Mouse (Mus musculus) erythroblast, embryonic 14.5 days (primary cell): ENCODE data around the gene Tex2. TPM values are rescaled to one million over a fixed set of nuclear protein-coding genes. Genes with fewer than 3 reads are reported as not detected.

Experiments
- H3K27me3 ChIP-seq: 2 replicates; pipeline ENCODE4 v1.6.1; 2012; ENCODE audit warnings: inconsistent platforms; ENCODE audit not compliant: control insufficient read depth
- H3K36me3 ChIP-seq: 2 replicates; pipeline ENCODE4 v1.6.1; 2012; ENCODE audit warnings: mild to moderate bottlenecking, inconsistent platforms; ENCODE audit not compliant: control insufficient read depth
- H3K4me1 ChIP-seq: 2 replicates; pipeline ENCODE4 v1.6.1; 2012; ENCODE audit warnings: inconsistent platforms; ENCODE audit not compliant: control insufficient read depth
- H3K4me3 ChIP-seq: replicated peaks from 2 replicates; pipeline ENCODE3; 2012; ENCODE audit warnings: moderate library complexity, mild to moderate bottlenecking, inconsistent platforms
- H3K9me3 ChIP-seq: 2 replicates; pipeline ENCODE4 v1.6.1; 2012; ENCODE audit warnings: low read length, inconsistent platforms, mixed read lengths; ENCODE audit not compliant: control insufficient read depth
- GATA1 ChIP-seq: IDR thresholded peaks from 2 replicates; pipeline ENCODE4 v1.6.1; 2012; ENCODE audit warnings: low read length, inconsistent platforms, mixed read lengths
- TAL1 ChIP-seq: IDR thresholded peaks from 3 replicates; pipeline ENCODE4 v1.6.1; 2012; ENCODE audit warnings: low read length, inconsistent platforms, mixed read lengths
- polyA plus RNA-seq: library from polyadenylated mRNA; stranded (reverse); fragments of >175 nt; gene quantifications from 2 replicates; pipeline ENCODE4 v1.2.3, GENCODE M21; 2012

Gene Tex2
- polyA plus RNA-seq, 1 experiment: 0.56 TPM

DNA sequence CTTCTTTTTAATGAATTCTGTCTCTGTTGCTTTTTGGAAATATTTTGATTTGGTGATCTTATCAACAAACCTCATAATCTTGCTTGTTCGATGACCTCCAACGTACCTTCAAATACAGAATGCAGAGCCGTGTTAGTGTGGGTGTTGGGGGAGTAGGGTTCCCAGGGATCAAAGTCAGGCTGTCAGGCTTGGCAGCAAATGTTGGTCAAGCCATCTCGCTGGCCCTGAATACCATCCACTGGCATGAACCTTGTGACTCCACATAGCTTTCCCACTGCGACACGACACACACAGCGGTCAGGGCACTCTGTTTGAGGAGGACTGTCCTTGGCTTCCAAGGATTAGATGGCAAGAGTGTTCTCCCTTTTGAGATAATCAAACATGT lies 101.2 kb downstream of the Tex2 start:
- Histone ChIP-seq H3K27me3 (peaks cover 4% of the 10 kb centered on the region; the same call in 1 of the 2 replicates), H3K9me3 (peaks cover 23% of the 10 kb centered on the region), H3K36me3 (peaks cover 54% of the 10 kb centered on the region), H3K4me1 (peaks cover 12% of the 10 kb centered on the region), H3K4me3 (no peak overlapping the region)
- no peak for TF ChIP-seq GATA1
- no peak for TF ChIP-seq TAL1

DNA sequence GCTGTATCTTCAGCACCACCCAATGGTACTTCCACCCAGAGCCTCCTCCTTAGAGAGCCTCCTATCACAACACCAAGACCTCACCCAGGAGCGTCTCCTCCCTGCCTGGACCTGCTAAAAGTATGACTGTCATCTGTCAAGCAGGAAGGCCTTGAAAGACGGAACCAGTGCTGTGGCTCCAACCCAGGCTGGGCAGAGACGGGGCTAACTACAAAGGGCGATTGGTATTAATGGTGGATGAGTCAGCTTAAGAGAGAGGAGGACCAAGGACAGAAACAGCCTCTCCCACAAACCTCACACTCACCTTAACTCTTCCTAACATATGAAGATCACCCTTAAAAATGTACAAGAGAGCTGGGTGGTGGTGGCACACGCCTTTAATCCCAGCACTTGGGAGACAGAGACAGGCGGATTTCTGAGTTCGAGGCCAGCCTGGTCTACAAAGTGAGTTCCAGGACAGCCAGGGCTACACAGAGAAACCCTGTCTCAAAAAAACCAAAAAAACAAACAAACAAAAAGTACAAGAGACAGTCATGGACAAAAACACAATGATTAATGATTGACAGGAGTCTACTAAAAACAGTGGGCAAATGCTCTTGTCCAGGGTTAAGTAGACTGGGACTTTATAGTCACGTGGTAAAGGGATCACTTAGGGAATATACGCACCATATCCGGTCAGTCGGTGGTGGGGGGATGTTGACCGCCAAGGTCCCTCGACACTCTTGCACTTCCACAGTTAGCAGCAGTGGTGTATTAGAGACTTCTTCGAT lies 101.8 kb downstream of the Tex2 start:
- no peak for TF ChIP-seq GATA1
- no peak for TF ChIP-seq TAL1
- peaks cover 27% of the 10 kb centered on the region for H3K9me3 ChIP-seq
- no peak overlapping the region for H3K4me3 ChIP-seq
- H3K36me3 ChIP-seq: peaks cover 59% of the 10 kb centered on the region
- H3K4me1 ChIP-seq: peaks cover 12% of the 10 kb centered on the region
- peaks cover 4% of the 10 kb centered on the region; the same call in 1 of the 2 replicates for H3K27me3 ChIP-seq

DNA sequence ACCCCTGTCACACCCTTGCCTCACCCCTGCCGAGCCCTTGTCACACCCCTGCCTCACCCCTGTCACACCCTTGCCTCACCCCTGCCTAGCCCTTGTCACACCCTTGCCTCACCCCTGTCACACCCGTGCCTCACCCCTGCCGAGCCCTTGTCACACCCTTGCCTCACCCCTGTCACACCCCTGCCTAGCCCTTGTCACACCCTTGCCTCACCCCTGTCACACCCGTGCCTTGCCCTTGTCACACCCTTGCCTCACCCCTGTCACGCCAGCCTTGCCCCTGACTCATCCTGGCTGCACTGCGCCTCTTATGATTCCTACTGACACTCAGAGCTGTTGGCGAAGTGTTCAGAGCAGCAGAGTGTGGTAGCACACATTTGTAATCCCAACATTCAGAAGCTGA lies 105.6 kb downstream of the Tex2 start:
- TF ChIP-seq GATA1: no peak
- TF ChIP-seq TAL1: no peak
- Histone ChIP-seq H3K27me3 (peaks cover 4% of the 10 kb centered on the region; the same call in 1 of the 2 replicates), H3K4me1 (peaks cover 8% of the 10 kb centered on the region), H3K9me3 (peaks cover 27% of the 10 kb centered on the region), H3K4me3 (no peak overlapping the region), H3K36me3 (peaks cover 65% of the 10 kb centered on the region)

DNA sequence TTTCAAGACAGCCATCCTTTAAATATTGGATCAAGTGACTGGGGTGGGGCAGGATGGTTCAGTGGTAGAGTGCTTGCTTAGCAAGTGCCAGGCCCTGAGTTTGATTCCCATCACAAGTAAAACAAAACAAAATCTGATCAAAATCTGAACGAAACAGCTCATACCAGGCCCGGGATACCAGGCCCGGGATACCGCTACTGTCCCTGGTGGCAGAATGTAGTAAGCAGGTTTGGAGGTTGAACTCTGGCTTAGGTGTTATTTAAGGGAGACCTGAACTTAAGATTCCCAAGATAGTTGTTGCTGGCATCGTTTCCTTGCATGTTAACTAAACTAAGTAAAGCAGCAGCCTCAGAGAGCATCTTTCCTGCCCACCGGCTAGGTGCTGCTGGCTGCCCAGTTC lies 107.0 kb downstream of the Tex2 start:
- H3K27me3 ChIP-seq: peaks cover 4% of the 10 kb centered on the region; the same call in 1 of the 2 replicates
- peaks cover 27% of the 10 kb centered on the region for H3K9me3 ChIP-seq
- H3K4me3 ChIP-seq: no peak overlapping the region
- peaks cover 21% of the 10 kb centered on the region for H3K4me1 ChIP-seq
- TF ChIP-seq TAL1: no peak
- no peak for TF ChIP-seq GATA1
- peaks cover 55% of the 10 kb centered on the region for H3K36me3 ChIP-seq

DNA sequence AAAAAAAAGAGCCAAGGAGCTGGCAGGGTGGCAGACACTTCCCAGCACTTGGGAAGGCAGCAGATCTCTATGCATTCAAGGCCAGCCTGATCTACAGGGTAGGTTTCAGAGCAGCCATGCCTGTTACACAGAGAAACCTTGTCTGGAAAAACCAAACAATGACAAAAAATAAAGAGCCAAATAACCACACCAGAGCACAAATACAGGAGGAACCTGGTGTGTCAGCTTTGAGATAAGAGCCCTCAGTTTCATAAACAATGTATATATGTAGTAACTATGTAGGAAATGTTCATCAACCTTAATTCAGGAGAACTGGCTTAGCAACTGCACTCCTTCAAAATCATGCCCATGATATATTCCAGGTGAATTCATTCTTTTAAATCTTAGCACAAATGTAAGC lies 109.1 kb downstream of the Tex2 start:
- peaks cover 31% of the 10 kb centered on the region for H3K4me1 ChIP-seq
- peaks cover 25% of the 10 kb centered on the region for H3K9me3 ChIP-seq
- peaks cover 4% of the 10 kb centered on the region; the same call in 1 of the 2 replicates for H3K27me3 ChIP-seq
- TF ChIP-seq TAL1 (no peak), GATA1 (no peak)
- H3K4me3 ChIP-seq: no peak overlapping the region
- peaks cover 41% of the 10 kb centered on the region for H3K36me3 ChIP-seq

DNA sequence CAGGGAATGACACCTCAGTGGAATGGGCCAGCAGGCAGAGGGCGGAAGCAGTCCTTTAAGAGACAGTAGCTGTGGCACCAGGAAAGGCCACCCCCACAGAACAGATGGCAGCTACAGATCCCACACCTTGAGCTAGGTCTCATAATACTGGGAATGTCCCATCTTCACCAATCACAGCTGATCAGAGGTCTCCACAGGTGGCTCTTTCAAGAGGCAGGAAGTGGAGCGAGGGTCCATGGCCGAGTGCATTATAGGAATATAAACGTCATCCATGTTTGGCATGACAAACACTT lies 109.9 kb downstream of the Tex2 start:
- H3K9me3 ChIP-seq: peaks cover 18% of the 10 kb centered on the region
- H3K4me1 ChIP-seq: peaks cover 32% of the 10 kb centered on the region
- H3K36me3 ChIP-seq: peaks cover 33% of the 10 kb centered on the region
- H3K4me3 ChIP-seq: no peak overlapping the region
- TF ChIP-seq GATA1: no peak
- TF ChIP-seq TAL1: no peak
- peaks cover 4% of the 10 kb centered on the region; the same call in 1 of the 2 replicates for H3K27me3 ChIP-seq

DNA sequence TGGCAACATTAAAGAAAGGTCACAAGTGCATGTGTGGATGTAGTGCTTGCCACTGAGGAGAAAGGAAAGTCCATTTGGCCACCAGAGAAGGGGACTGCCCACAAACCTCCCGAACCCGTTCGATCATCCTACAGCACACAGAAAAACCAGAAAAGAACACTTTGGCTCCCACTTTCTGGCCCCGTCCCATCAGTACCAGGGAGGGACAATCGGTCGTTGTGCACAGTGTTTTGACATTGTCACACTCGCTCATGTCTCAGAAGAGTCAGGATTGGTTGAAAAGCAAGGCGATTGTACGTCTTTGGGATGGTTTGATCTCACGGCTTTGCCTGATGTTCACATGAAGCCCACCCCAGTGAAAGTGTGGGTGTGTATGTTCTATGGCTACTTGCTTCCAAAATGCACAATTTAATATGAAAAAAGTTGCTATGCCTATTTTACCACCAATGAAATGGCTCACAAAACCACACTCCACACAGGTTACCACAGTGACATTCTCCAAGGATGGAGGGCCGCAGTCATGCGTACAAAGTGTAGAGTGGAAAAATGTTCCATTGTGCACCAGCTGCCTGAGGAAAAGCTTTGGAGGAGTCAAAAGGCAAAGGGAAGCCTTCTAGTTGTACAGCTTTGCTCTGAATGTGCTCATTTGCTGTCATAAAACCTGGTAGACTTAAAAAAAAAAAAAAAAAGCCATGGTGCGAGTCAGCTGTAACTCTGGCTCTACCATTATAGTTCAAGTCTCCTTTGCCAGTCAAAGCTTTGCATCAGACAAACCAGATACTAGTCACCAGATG lies 110.4 kb downstream of the Tex2 start:
- peaks cover 4% of the 10 kb centered on the region; the same call in 1 of the 2 replicates for H3K27me3 ChIP-seq
- H3K4me1 ChIP-seq: peaks cover 32% of the 10 kb centered on the region
- TF ChIP-seq GATA1 (no peak), TAL1 (no peak)
- no peak overlapping the region for H3K4me3 ChIP-seq
- peaks cover 28% of the 10 kb centered on the region for H3K36me3 ChIP-seq
- peaks cover 12% of the 10 kb centered on the region for H3K9me3 ChIP-seq

DNA sequence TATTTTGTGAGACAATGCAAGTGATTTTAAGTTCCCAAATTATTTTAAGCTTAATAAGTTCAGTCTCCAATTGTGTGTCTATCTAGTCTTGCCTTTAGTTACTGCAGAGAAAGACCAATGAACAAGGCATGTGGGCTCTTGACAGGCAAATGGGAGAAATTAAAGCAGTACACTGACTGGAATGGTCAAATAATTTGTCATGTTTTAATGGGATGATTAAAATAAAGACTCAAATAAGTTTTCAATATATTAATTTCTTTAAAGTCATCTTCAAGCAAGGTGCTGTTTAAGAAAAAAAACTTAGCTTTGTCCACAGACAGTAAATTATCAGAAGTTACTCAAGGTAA lies 111.1 kb downstream of the Tex2 start:
- peaks cover 32% of the 10 kb centered on the region for H3K4me1 ChIP-seq
- H3K9me3 ChIP-seq: peaks cover 5% of the 10 kb centered on the region
- H3K27me3 ChIP-seq: no peaks in the 10 kb centered on the region
- peaks cover 21% of the 10 kb centered on the region for H3K36me3 ChIP-seq
- TF ChIP-seq TAL1: no peak
- no peak for TF ChIP-seq GATA1
- H3K4me3 ChIP-seq: peak overlapping the region; percentile 95
